Mouse (Mus musculus): ENCODE data around the gene Gxylt2. TPM values are rescaled to one million over a fixed set of nuclear protein-coding genes. Genes with fewer than 3 reads are reported as not detected.
A peak's percentile ranks its signal among the peaks of the same experiment; 100 is the strongest.

Gene Gxylt2
- 10 to 100 TPM; 12.2 to 12.9 TPM for total RNA-seq (2021)
- long read RNA-seq, experiment 1, full-length matches to known transcripts, result 5 of 14 reads
- long read RNA-seq, experiment 1, partial matches to known transcripts, result 3 of 14 reads
- long read RNA-seq, experiment 1, other reads (novel, unspliced or antisense), result 6 of 14 reads
- long read RNA-seq, experiment 2, full-length matches to known transcripts, result 8 of 14 reads
- long read RNA-seq, experiment 2, partial matches to known transcripts, result 1 of 14 reads
- long read RNA-seq, experiment 2, other reads (novel, unspliced or antisense), result 5 of 14 reads

DNA sequence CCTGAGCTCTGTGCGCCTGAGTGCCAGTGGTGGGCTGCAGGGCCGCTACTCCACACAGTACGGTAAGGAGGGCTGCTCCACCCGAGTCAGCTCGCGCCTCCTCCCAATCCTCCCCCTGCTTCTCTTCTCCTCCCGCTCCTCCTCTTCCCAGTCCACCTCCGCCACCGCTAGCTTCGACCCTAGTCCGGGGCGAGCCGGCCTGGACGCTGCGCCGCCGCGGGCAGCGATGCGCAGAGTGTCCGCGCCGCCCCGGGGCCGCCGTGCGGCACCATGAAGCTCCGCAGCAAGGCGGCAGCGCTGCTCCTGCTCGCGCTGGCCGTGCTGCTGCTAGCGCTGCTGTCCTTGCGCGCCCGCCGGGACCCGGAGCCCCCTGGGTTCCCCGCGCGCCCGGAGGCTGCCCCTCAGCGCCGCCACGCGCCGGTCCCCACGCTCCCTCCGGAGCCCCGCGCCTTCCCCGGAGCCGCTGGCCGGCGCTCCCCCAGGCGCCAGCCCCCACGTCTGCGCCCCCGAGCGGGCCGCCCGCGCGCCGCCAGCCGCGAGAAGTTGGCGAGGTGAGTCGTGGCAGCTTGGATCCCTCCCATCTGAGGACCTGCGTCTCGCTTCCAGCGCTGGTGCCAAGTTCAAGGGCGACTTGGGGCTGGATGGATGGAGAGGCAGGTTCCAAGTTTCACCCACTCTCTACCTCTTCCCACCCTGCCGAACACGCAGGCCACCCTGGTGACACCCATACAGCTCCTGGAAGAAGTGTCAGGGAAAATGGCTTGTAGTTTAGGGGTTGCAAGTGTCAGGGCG is at the start of gene Gxylt2:
Gene Gxylt2, plus strand, starts transcription at position 161 of the 792 bp plus-strand sequence.
- DNase-seq (ENCODE audit: low spot score in 2 of 2), result peak; percentile 45 to 65

DNA sequence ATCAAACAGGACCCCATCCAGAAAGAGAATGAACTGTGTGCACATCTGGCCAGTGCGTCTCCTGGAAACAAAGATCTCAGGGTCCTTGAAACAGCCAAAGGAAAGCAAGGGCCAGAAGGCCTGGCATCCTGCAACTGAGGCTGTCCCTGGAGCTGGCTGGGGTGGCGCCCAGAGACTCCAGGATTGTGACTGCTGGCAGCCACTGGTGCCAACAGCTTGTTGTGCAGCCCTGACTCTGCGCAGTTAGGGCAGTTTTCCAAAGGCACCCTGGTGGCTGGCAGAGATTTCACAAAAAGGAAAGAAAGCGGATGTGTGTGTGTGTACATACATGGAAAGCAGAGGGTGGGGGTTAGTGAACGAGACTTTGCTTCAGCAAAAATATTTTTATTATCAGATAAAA is 44.1 kb upstream of the Gxylt2 start:
- DNase-seq (ENCODE audit: low spot score in 2 of 2), result peak in 1 of 2 experiments; percentile 62

DNA sequence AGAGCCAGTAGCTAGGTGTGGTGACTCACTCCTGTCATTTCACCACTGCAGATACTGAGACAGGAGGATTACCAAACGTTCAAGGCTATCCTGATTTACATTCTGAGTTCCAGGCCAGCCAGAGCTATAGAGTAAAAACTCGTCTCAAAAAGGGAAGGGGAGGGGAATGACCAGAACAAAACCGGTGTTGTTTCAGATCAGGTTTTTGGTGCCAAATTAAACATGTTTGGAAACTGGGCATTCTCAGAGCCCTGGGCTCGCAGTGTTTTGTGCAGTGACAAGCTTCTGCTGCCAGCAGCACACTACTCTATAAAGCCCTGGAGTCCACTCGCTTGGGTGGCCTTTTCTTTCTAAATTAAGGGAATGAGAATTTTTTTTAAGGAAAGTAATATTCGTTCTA is 42.3 kb upstream of the Gxylt2 start:
- no peak for DNase-seq (ENCODE audit: low spot score in 2 of 2)

DNA sequence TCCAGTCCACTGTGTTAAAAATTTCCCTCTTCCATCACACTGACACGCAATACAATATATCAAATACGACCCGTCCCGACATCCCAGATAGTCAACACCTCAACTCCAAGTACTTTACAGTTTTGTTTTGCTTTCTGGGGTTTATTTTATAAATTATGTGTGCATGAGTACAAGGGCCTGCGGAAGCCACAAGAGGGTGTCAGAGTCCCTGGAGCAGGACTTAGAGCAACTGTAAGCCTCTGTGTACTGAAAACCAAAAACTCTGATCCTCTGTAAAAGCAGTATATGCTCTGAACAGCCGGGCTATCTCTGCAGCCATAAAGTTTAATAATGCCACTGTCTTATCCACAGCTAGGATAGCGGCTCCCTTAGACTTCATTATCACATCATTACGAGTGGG is 36.9 kb upstream of the Gxylt2 start:
- DNase-seq (ENCODE audit: low spot score in 2 of 2), result no peak

DNA sequence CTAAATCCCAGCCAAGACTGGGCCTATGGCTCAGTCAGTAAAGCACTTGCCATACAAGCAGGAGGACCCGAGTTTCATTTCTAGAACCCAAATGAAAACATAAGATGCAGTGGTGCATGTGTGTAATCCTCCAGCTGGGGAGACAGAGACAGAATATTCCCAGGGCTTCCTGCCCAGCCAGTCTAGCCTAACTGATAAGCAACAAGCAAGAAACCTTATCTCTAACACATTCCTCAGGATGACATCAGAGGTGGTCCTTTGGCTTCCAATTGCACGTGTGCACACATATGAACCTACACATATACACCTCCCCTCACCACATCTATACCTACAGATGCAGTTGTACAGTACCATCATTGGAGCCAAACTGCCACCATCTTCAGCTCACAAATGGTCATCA is 35.7 kb upstream of the Gxylt2 start:
- no peak for DNase-seq (ENCODE audit: low spot score in 2 of 2)

DNA sequence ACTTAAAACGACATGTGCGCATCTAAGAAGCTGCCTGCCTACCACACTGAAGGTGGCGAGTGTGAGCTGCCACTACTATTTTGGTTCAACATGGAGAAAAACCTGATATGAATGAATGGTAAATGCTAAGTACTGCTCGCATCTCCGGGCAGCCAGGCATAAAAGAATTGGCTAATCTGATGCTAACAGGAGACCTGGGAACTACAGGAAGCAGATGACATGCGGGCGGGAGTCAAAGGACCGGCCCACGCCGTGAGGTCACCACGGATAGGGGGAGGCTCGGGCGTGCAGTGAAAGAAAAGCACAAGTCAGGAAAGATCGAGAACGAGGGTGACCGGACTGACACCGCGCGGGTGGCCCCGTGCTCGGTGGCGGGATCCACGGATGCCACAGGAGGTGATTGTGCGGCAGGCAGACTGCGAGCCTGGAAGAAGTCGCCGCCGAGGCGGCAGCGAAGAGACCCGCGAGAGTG is 34.1 kb upstream of the Gxylt2 start:
- peak in 1 of 2 experiments; percentile 47 for DNase-seq (ENCODE audit: low spot score in 2 of 2)

DNA sequence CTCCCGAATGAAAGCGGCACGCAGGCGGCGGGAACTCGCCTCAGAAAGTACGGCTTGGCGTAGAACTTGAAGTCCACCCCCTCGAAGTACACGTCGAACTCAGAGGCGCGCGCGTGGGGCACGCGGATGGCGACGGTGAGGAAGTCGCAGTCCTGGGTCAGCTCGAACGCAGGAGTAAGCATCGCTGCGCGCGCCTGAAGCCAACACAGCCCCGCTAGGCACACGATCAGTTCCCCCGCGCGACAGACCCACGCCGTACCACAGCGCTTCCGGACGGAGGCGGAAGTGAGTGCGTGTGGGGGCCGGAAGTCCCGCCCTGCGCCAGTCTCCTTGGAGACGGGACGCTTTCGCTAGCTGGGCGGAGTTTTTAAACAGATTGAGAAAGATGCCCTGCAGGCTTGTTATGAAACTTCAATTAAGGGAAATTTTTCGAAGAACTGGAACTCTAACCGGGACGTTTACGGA is 33.6 kb upstream of the Gxylt2 start, which contains the start of gene Shq1:
Gene Shq1, minus strand, starts transcription at position 278 of the 465 bp plus-strand sequence.
- DNase-seq (ENCODE audit: low spot score in 2 of 2), result peak; percentile 70 to 87

DNA sequence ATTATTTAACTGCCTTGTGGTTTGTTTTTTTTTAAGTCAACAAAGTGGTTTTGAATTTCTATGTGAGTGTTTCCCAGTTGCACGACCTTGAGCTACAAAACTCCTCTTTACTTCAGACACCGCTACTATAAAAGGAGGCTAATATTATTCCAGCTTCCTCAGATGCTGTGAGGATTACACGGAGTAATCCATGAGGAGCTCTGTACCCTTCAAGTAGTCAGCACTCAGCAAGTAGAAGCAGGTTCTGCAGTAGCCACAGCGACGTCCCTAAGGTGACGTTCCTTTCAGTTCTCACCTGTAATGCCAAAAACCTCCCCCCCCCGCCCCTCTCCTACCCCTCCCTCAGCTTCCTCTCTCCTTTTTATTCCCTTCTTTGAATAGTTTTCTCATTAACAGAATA is 33.1 kb upstream of the Gxylt2 start:
- no peak for DNase-seq (ENCODE audit: low spot score in 2 of 2)

DNA sequence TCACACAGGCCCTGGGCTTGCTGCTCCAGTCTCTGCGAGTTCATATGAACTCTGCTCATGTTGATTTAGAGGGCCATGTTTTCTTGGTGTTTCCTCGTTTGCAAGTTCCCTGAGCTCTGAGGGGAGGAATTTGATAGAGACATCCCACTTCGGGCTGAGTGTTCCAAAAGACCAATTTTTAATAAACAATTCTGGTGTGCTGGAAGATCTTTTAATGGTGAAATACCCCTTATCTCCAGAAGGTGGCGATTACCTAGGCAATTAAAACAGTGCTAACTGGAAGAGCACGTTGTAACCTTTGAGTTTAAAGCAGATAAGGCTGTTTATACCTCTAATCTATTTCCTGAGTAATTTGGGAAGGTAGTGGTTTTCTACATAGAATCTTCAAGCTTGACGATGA is 29.6 kb upstream of the Gxylt2 start:
- DNase-seq (ENCODE audit: low spot score in 2 of 2), result no peak

DNA sequence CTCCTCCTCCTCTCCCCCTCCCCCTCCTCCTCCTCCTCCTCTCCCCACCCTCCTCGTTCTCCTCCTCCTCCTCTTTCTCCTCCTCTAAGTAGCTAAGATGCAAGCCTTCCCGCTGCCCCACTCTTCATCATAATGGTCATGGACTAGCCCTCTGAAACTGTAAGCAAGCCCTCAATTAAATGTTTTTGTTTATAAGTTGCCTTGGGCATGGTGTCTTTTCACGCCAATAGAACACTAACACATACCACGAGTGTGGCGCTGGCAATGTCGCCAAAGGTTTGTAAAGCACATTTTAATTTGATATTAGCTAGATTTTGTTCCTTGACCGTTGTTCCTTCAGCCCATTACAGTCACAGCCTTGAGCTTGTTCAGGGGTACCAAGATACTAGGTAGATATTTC is 28.1 kb upstream of the Gxylt2 start:
- no peak for DNase-seq (ENCODE audit: low spot score in 2 of 2)

DNA sequence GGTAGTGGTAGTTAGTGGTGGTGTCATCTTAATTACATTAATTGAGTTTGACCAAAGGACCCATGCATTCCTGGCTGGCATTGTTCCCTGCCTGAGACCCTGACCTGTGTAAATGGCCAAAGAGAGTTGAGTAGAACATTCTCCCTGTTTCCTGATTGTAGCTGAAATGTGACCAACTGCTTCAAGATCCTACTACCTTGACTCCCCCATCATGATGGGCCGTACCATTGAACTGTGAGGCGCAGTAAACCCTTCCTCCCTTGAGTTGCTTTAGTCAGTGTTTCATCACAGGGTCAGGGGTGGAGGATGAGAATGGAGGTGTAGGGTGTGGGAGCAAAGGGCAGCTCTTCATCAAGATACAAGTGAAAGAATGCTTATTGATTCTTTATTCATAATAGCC is 25.9 kb upstream of the Gxylt2 start:
- no peak for DNase-seq (ENCODE audit: low spot score in 2 of 2)

DNA sequence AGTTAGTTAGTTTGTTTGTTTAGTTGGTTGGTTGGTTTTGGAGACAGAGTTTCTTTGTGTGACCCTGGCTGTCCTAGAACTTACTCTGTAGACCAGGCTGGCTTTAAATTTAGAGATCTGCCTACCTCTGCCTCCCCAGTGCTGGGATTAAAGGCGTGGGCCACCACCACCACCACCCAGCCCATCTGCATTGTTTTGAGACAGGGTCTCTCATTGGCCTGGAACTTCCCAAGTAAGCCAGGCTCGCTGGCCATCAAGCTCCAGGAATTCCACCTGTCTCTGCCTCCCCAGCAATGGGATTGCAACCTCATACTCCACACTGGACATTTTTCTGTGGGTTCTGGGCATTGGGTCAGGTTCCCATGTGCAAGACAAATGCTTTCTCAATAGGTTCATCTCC is 18.2 kb upstream of the Gxylt2 start:
- no peak for DNase-seq (ENCODE audit: low spot score in 2 of 2)

DNA sequence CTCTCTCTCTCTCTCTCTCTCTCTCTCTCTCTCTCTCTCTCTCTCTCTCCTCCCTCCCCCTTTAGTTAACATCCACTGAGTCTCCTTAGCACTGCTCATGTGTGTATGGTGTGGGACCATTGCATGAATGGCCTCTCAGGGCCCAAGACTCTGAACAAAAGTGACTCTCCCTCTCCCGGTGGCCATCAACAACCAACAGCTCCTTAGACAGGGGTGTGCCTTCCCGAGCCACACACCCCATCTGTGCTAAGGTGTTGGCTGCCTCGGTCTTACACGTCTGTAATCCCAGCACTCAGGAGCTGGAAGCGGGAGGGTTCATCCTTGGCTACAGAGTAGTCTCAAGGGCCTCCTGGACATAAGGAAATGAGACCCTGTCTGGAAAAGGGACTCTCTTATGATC is 4.5 kb upstream of the Gxylt2 start:
- DNase-seq (ENCODE audit: low spot score in 2 of 2), result no peak

DNA sequence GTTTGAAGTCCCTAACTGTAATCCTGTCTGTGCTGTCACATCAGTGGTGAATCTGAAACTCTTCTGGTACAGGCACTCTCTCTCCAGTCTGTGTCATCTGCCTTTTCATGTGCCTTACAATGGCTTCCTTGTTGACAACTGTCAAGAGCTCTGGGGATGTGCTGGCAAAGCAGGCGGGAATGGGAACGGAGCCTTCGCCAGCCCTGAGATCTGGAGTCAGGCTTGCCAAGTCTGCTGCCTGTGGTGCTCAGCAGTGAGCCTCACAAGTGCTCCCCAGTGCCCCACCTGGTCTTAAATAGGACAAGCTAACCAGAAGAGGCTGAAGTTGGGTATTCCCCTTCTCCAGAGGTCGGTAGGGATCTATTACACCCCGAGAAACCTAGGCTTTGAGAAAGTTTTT is 3.8 kb upstream of the Gxylt2 start:
- no peak for DNase-seq (ENCODE audit: low spot score in 2 of 2)

DNA sequence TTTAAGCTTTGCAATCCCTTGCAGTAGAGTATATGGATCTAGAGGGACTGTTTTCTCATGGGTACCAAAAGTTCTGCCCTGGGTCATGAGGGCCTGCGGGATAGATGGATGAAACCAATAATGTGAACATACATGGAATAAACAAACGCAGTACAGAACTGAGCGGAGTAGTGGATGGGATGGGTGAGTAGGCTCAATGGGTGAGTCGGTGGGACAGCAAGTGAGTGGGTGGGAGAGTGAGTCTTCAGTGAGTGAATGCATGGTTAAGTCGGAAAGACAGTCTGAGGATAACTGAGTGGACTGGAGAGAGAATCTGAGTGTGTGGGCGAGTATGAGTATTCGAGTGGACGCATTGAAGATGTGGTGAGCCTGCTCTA is 349 bp upstream of the Gxylt2 start:
- DNase-seq (ENCODE audit: low spot score in 2 of 2), result no peak

DNA sequence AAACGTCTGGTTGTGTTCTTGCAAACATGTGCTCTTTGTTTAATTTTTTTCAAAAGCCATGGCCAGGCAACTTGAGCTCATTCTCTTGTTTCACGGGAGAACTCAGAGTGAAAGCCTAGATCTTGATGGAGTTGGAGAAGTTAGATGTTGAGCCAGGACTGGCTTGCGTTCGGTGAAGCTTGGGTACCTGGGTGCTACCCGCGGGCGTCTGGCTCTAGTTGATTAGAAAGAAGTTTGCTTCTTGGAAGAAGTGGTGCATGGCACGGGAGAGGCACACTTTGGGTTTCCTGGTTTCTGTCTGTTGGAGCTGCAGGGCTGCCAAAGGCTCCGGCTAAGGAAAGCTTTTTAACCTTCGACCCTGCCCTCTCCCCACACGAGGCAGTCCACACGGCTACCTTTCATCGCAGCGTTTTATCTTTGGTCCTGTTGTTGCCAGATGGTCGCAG is 855 bp downstream of the Gxylt2 start:
- peak in 1 of 2 experiments; percentile 19 for DNase-seq (ENCODE audit: low spot score in 2 of 2)

DNA sequence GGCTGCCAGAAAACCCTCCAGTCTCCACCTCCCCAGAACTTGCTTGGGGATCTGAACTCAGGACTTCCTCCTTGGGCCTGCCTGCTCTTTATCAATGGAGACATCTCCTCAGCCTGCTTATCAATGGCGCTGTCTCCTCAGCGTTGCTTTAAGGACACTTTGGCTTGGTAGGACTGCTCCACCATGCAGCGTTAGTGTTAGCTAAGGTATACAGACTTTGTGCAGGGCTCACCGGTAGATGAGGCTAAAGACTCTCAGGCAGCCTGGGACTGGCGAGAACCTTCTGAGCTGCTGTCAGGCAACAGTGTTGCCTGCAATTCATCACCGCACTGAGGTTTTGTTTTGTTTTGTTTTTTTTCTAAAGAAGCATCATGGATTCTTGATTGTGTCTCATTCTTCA is 2.3 kb downstream of the Gxylt2 start:
- no peak for DNase-seq (ENCODE audit: low spot score in 2 of 2)

DNA sequence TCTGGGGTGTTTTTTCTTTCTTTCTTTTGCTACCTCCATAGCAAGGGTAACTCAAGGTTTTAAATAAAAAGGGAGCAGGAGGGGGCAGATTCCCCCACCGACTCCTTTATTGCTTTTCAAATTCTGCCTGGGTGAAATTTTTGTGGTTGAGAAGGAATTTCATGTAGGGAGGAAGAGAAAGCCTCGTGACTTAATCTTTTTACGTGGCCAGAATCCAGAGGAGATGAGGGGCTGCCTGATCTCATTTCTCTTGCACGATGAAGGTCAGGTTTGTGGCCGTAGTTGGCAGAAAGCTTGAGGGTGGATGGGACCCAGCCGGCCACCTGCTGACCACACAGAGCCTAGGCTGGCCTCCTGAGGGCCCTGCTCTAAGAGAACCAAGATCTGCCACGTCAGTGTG is 3.0 kb downstream of the Gxylt2 start:
- no peak for DNase-seq (ENCODE audit: low spot score in 2 of 2)

DNA sequence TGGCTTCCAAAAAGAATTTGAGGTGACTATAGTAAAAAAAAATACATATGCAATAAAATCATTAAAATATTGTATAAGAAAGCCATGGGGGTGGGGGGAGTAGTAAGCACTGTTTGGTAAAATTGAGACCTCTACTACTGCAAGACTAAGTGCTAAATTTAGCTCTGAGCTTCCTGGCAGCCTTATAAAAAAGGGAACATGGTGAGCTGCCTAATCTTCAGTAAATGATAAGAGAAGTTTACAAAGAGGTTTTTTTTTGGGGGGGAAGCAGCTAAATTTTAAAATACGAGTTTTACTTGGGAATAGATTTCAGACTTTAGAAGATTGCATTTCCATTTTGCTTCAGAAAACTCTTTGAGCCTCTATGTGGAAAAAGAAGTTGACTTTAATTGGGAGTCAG is 3.7 kb downstream of the Gxylt2 start:
- DNase-seq (ENCODE audit: low spot score in 2 of 2), result no peak

DNA sequence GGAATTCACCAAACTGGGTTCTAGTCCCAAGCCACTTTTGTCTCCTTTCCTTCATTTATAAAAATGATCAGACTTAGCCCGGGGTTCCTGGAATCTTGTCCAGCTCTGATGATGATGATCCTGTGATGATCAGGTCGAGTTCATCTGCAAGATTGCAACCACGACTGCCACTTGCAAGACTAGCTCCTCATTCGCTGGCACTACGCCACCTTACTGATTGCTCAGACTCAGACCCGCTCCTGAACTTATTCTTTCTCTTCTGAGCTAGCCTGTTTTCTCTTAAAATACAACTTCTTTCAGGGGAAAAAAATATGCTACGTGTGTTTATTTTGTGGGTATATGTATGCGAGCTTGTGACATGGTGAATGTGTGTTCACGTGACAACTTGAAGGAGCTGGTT is 4.5 kb downstream of the Gxylt2 start:
- DNase-seq (ENCODE audit: low spot score in 2 of 2), result peak in 1 of 2 experiments; percentile 44

DNA sequence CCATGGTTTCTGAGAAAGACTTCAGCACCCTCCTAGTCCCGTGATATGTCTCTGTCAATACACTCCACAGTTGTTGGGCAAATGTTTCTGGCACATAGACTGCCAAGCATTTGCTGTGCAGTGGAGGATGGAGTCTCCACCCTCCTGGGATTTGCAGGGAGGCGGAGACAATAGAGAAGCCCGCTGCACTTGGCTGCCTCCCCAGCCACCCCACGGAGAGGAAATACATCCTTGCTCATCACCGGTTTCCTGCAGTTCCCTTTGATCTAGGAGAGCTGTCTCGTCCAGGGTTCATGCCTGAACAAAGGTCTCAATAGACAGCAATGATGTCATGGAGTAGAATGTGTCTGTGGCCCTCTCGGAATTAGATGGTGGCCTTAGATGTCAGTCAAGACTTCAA is 4.9 kb downstream of the Gxylt2 start:
- DNase-seq (ENCODE audit: low spot score in 2 of 2), result peak in 1 of 2 experiments; percentile 50

DNA sequence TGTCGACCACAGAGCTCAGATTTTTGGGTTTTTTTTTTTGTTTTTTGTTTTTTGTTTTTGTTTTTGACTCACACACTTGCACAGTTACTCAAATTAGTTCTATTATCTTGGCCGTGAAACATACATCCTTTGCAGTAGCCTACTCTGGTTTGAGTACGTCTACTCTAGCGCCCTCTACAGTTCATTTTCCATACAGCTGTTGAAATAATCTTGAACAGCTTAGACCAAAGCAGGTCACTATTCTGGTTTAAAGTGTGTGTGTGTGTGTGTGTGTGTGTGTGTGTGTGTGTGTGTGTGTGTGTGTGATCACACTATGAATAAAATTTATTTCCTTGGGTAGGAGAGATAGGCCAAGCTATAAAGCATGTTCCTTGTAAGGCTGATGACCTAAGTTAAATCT is 5.6 kb downstream of the Gxylt2 start:
- DNase-seq (ENCODE audit: low spot score in 2 of 2), result no peak

Data from gastrocnemius, postnatal 4 days (tissue).